Mouse (Mus musculus) G1E (cell line): ENCODE measurements around the gene Crybb3.

ENCODE experiments used
- CTCF ChIP-seq: IDR thresholded peaks from 2 replicates; pipeline ENCODE4 v1.5.1; 2012; ENCODE audit warnings: low read depth, low read length, inconsistent platforms, mixed read lengths
- GATA1 ChIP-seq: IDR thresholded peaks from 2 replicates; pipeline ENCODE4 v1.6.1; 2012; ENCODE audit warnings: borderline replicate concordance, low read length, inconsistent platforms, mixed read lengths
- POLR2AphosphoS5 ChIP-seq: IDR thresholded peaks from 2 replicates; pipeline ENCODE4 v1.6.1; 2012; ENCODE audit warnings: low read depth, low read length, inconsistent platforms; ENCODE audit not compliant: insufficient replicate concordance

DNA sequence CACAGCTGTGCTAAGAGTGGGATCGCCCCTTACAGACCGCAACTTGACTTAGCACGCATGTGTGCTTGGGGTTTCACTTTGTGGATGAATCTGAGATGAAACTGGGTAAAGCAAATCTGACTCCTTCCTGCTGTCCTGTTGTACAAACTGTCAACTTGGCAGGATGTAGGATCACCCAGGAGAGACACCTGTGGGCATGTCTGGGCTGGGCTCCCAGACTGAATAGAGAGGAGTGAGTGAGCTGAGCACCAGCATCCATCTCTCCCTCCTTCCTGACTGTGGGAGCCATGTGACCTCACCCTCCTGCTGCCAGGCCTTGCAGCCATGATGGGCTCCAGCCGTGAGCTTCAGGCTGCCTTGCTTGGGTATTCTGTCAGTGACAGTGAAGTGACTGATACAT, 24.1 kb upstream of the Crybb3 start:
- no peak for TF ChIP-seq GATA1
- TF ChIP-seq POLR2AphosphoS5 = no peak
- no peak for TF ChIP-seq CTCF
